Mouse (Mus musculus) ES-Bruce4 (cell line): ENCODE results near the gene Hnf1b.

ENCODE experiments used
- CTCF ChIP-seq: IDR thresholded peaks from one replicate; pipeline ENCODE4 v1.8.1; 2011; ENCODE audit warnings: low read depth, low read length
- POLR2A ChIP-seq: IDR thresholded peaks from one replicate; pipeline ENCODE4 v1.8.1; 2011; ENCODE audit warnings: low read length; ENCODE audit not compliant: insufficient read depth

DNA sequence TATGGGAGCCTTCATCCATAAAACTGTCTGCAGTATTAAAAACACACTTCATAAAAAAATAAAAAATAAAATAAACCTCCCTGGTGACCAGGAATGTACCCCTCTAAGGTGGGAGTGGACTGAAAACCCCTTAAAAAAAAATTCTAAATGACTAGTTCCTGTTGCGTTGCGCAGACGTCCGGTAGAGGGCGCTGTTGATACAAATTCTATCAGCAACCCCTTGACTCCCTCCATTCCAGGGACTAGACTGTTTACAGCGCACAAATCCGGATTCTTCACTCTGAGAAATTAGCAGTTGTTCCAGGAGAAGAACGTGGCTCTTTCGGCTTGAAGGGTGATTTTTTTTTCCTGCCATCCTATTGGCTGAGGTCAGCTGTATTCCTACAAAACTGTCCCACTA, 34.2 kb upstream of the Hnf1b start:
- no peak for TF ChIP-seq POLR2A
- TF ChIP-seq CTCF, result peak; percentile 62
